In the genomic region with DNA sequence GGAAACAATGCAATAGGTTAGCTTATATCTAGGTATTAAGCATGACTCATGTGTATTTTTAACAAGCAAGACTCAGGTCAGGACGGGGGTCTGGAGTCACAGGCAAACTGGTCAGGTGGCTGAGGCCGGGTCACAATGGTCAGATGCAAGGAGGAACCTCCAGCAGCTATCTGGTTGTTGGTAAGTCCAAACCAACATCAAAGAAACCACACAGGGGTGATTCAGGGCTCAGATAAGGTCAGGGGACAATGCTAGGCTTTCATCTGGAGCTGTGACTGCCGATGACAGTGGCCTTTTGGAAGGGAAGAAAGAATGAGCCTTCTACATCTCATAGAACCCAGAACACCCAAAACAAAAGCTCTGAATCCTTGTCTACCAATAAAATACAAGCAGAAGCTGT, we compare ENCODE assay signal across 27 mouse cellular contexts.
DNase-seq lines count a peak whose midpoint lies in the region; ATAC-seq and TF ChIP-seq lines count a peak whose summit lies in the region.
"Had no signal": no experiment of that assay in that cellular context is flagged by ENCODE, and none has a peak within 500 bp of the region (broad histone marks: within the 10 kb centered on the region; RNA-seq: fewer than 3 reads in every experiment).

No protein-coding gene starts in this region.

- H3K4me3 ChIP-seq in midbrain, embryonic 11.5 days (ENCODE audit: low read depth, low read length) = no peak overlapping the region
- no peak overlapping the region for H3K4me3 ChIP-seq in midbrain, postnatal 0 days (ENCODE audit: low read depth, low read length)
- H3K4me3 ChIP-seq: forebrain, embryonic 13.5 days; heart, adult 2 months; heart, embryonic 13.5 days; kidney, embryonic 15.5 days; layer of hippocampus, adult 2 months; limb, embryonic 13.5 days; liver, embryonic 12.5 days had no signal

- 84% methylated on average over 3 of the region's 3 CpGs for WGBS in midbrain, embryonic 11.5 days
- WGBS in midbrain, postnatal 0 days = 75% methylated on average over 3 of the region's 3 CpGs

- no peaks in the 10 kb centered on the region for H3K27me3 ChIP-seq in midbrain, embryonic 11.5 days (ENCODE audit: control insufficient read depth, insufficient read depth, low read length)
- no peaks in the 10 kb centered on the region for H3K27me3 ChIP-seq in midbrain, postnatal 0 days (ENCODE audit: insufficient read depth, low read length)
- H3K27me3 ChIP-seq: forebrain, embryonic 13.5 days; heart, embryonic 13.5 days; kidney, embryonic 15.5 days; limb, embryonic 13.5 days; liver, embryonic 12.5 days had no signal

- no peak overlapping the region for H3K4me2 ChIP-seq in midbrain, embryonic 11.5 days
- no peak overlapping the region for H3K4me2 ChIP-seq in midbrain, postnatal 0 days (ENCODE audit: low read depth, low read length, poor library complexity, severe bottlenecking)
- H3K4me2 ChIP-seq: forebrain, embryonic 13.5 days; heart, embryonic 13.5 days; hindbrain, embryonic 14.5 days; kidney, embryonic 15.5 days; limb, embryonic 13.5 days; liver, embryonic 12.5 days had no signal

- H3K36me3 ChIP-seq in midbrain, embryonic 11.5 days (ENCODE audit: control insufficient read depth, insufficient read depth, low read length) = no peaks in the 10 kb centered on the region
- H3K36me3 ChIP-seq in midbrain, postnatal 0 days (ENCODE audit: insufficient read depth, low read length) = no peaks in the 10 kb centered on the region
- H3K36me3 ChIP-seq: heart, embryonic 13.5 days; kidney, embryonic 15.5 days; limb, embryonic 13.5 days; liver, embryonic 12.5 days had no signal

- H3K4me1 ChIP-seq in midbrain, embryonic 11.5 days (ENCODE audit: control insufficient read depth, insufficient read depth, low read length) = no peaks in the 10 kb centered on the region
- H3K4me1 ChIP-seq in midbrain, postnatal 0 days (ENCODE audit: insufficient read depth, low read length) = no peaks in the 10 kb centered on the region
- H3K4me1 ChIP-seq: forebrain, embryonic 13.5 days; kidney, embryonic 15.5 days; limb, embryonic 13.5 days had no signal

- H3K9ac ChIP-seq in midbrain, embryonic 11.5 days (ENCODE audit: low read length) = no peak overlapping the region
- no peak overlapping the region for H3K9ac ChIP-seq in midbrain, postnatal 0 days (replicated peaks; ENCODE audit: low read length, poor library complexity, severe bottlenecking)
- H3K9ac ChIP-seq: forebrain, embryonic 13.5 days; heart, embryonic 13.5 days; hindbrain, embryonic 14.5 days; kidney, embryonic 15.5 days; limb, embryonic 13.5 days; liver, embryonic 12.5 days; liver, postnatal 0 days had no signal

- no peak overlapping the region for H3K27ac ChIP-seq in midbrain, embryonic 11.5 days (ENCODE audit: low read depth, low read length)
- no peak overlapping the region for H3K27ac ChIP-seq in midbrain, postnatal 0 days (ENCODE audit: low read depth, low read length)
- H3K27ac ChIP-seq: forebrain, embryonic 13.5 days; heart, adult 2 months; heart, embryonic 13.5 days; hindbrain, embryonic 14.5 days; kidney, embryonic 15.5 days; layer of hippocampus, adult 2 months; limb, embryonic 13.5 days; liver, embryonic 12.5 days had no signal

- DNase-seq in adrenal gland, adult 2 months = peak; percentile 44
- no peak for DNase-seq in adrenal gland, postnatal 4 days (ENCODE audit: low spot score in 2 of 2)
- DNase-seq in midbrain, embryonic 11.5 days (ENCODE audit: low spot score, missing footprints) = peak; percentile 10
- no peak for DNase-seq in midbrain, postnatal 0 days (ENCODE audit: low spot score)
- no peak for DNase-seq in liver
- no peak for DNase-seq in kidney, postnatal 25 days
- DNase-seq: adrenal gland, postnatal 10 days; cerebellum, adult 11 months; cerebellum, adult 9-10 months; cerebellum, postnatal 36 days; embryo, embryonic 11 days; kidney, adult 11 months; kidney, postnatal 36 days; liver, postnatal 0 days; midbrain, embryonic 14.5 days; right cerebral cortex, postnatal 25 days; thymus, adult 18-20 months; thymus, postnatal 25 days had no signal

- no peak for TF ChIP-seq CTCF in midbrain, postnatal 0 days (IDR thresholded peaks at IDR 0.05)

- no peaks in the 10 kb centered on the region for H3K9me3 ChIP-seq in midbrain, embryonic 11.5 days (ENCODE audit: control insufficient read depth, low read length)
- H3K9me3 ChIP-seq in midbrain, postnatal 0 days (ENCODE audit: low read length) = no peaks in the 10 kb centered on the region
- H3K9me3 ChIP-seq: forebrain, embryonic 13.5 days; heart, embryonic 13.5 days; kidney, embryonic 15.5 days; limb, embryonic 13.5 days; liver, embryonic 12.5 days had no signal

- no peak for ATAC-seq in midbrain, embryonic 11.5 days (ENCODE audit: low FRiP score)
- no peak for ATAC-seq in midbrain, postnatal 0 days (ENCODE audit: low FRiP score)
- ATAC-seq in megakaryocyte, adult 5-6 weeks (ENCODE audit: poor library complexity, severe bottlenecking) = peak; percentile 59
- ATAC-seq: forebrain, embryonic 13.5 days; liver, embryonic 12.5 days; liver, postnatal 0 days had no signal

Comparison
In these comparisons a context has a peak if more than half of its experiments do, and no peak if none do; other contexts are left out.
1. DNase-seq: peak in adrenal gland, adult 2 months (single experiment) and midbrain, embryonic 11.5 days (single experiment); none in adrenal gland, postnatal 4 days (0 of 2), midbrain, postnatal 0 days (single experiment), liver (single experiment) and kidney, postnatal 25 days (0 of 2).